Mouse (Mus musculus): ENCODE measurements around the gene Carm1.

- no peak for TF ChIP-seq POLR2A (IDR thresholded peaks at IDR 0.05; ENCODE audit: borderline replicate concordance, low read depth, low read length)
- TF ChIP-seq CTCF (IDR thresholded peaks at IDR 0.05; ENCODE audit: low read depth, low read length): no peak
Observed at GRCm38 (mm10) chr9:21553607-21554273, 7.0 kb downstream of the Carm1 start.

All from bone marrow macrophage, adult 2 months (primary cell).